Mouse (Mus musculus) megakaryocyte, embryonic 14.5 days (primary cell): ENCODE data around the gene Fibcd1.

ENCODE experiments used
- FLI1 ChIP-seq: IDR thresholded peaks from 2 replicates; pipeline ENCODE4 v1.6.1; 2012; ENCODE audit warnings: low read length, inconsistent platforms, mixed read lengths
- GATA1 ChIP-seq: IDR thresholded peaks from 3 replicates; pipeline ENCODE4 v1.6.1; 2012; ENCODE audit warnings: mixed read lengths, low read length, inconsistent platforms, borderline replicate concordance

DNA sequence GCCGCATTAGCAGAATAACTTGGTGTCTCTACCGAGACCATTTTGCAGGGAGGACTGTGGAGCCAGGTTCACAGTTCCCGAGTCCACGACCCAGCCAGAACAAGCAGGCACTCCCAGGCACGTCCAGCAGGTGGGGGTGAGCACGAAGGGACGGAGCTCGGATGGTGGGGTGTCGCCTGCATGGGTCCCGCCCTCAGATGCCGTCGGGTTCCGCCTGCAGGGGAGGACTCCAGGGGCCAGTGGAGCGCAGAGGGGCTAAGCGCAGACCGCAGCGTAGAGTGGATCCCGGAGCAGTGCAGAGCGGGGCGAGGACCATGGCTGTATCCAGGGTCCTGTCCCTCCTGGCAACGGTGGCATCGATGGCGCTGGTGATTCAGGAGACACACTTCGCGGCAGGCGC, 41.2 kb upstream of the Fibcd1 start, which contains the start of gene Lamc3:
- TF ChIP-seq GATA1: no peak
- TF ChIP-seq FLI1: no peak
